Mouse (Mus musculus) neural tube, embryonic 11.5 days (tissue): ENCODE data around the gene Hist1h4d. TPM values are rescaled to one million over a fixed set of nuclear protein-coding genes. Genes with fewer than 3 reads are reported as not detected.
"Not testable (repeated sequence)": the region's sequence is repeated elsewhere in the genome, so short reads cannot be mapped to it uniquely, and the experiment has no call there.

Source experiments
- ATAC-seq: fragments of 200-750 bp; cut with Nextera tagmentation; 2 replicates; pipeline ENCODE4 v1.8.0; 2017; ENCODE audit warnings: moderate number of reproducible peaks, mild to moderate bottlenecking, moderate TSS enrichment, moderate library complexity; ENCODE audit not compliant: insufficient read depth, low FRiP score, low TSS enrichment
- DNase-seq: peaks from one replicate; pipeline ENCODE4 v3.0.0-alpha.2; 2015; ENCODE audit warnings: low spot score
- H3K27ac ChIP-seq: fragments of 300-500 bp; sonication (generic); 2 replicates; pipeline ENCODE4 v1.5.1; 2014; ENCODE audit warnings: low read depth, mild to moderate bottlenecking, low read length
- H3K27me3 ChIP-seq: fragments of 300-500 bp; sonication (generic); 2 replicates; pipeline ENCODE4 v1.6.1; 2014; ENCODE audit warnings: mild to moderate bottlenecking, low read length, mixed read lengths; ENCODE audit not compliant: control insufficient read depth, insufficient read depth
- H3K36me3 ChIP-seq: fragments of 300-500 bp; sonication (generic); 2 replicates; pipeline ENCODE4 v1.6.1; 2014; ENCODE audit warnings: mild to moderate bottlenecking, low read length, moderate library complexity, mixed read lengths; ENCODE audit not compliant: control insufficient read depth, insufficient read depth
- H3K4me1 ChIP-seq: fragments of 300-500 bp; sonication (generic); 2 replicates; pipeline ENCODE4 v1.6.1; 2014; ENCODE audit warnings: low read length, mixed read lengths; ENCODE audit not compliant: control insufficient read depth, insufficient read depth
- H3K4me2 ChIP-seq: fragments of 300-500 bp; sonication (generic); 2 replicates; pipeline ENCODE4 v1.6.1; 2014; ENCODE audit warnings: low read depth, mild to moderate bottlenecking, moderate library complexity
- H3K4me3 ChIP-seq: fragments of 300-500 bp; sonication (generic); 2 replicates; pipeline ENCODE4 v1.5.1; 2014; ENCODE audit warnings: low read depth, low read length
- H3K9ac ChIP-seq: fragments of 300-500 bp; sonication (generic); 2 replicates; pipeline ENCODE4 v1.6.1; 2014; ENCODE audit warnings: mild to moderate bottlenecking, low read length
- H3K9me3 ChIP-seq: fragments of 300-500 bp; sonication (generic); 2 replicates; pipeline ENCODE4 v1.6.1; 2016; ENCODE audit warnings: low read length; ENCODE audit not compliant: control insufficient read depth
- WGBS: fragments of 180-500 bp; shearing (Covaris S2); extraction: QIAGEN DNeasy Blood & Tissue Kit; methylation state at CpG from one replicate; pipeline ENCODE4 v1.1.7; 2014; 5-methylcytosine and 5-hydroxymethylcytosine counted together
- microRNA-seq: library from miRNA; unstranded; fragments of <30 nt; microRNA quantifications from one replicate; pipeline ENCODE4, GENCODE M21; 2016
- polyA plus RNA-seq: library from polyadenylated mRNA; unstranded; fragments of >200 nt; fragmentation: Nextera tagmentation; extraction: Ambion mirVana; gene quantifications from 2 replicates; pipeline ENCODE4 v1.2.1, GENCODE M21; 2014

The Hist1h4d gene
- polyA plus RNA-seq, 1 experiment from 2014 or later, result 89.4 TPM

GRCm38 (mm10) chr13:23620056-23620732 is 38.8 kb downstream of the Hist1h4d start:
- ATAC-seq (no peak), DNase-seq (no peak)
- WGBS, result 52% methylated on average over 12 of the region's 12 CpGs
- no peaks in the 10 kb centered on the region for H3K4me1 ChIP-seq
- peak overlapping the region; percentile 64 for H3K9ac ChIP-seq
- H3K9me3 ChIP-seq, result no peaks in the 10 kb centered on the region
- peak overlapping the region; percentile 69 for H3K4me3 ChIP-seq
- peak overlapping the region; percentile 98 for H3K4me2 ChIP-seq
- H3K27ac ChIP-seq, result peak overlapping the region; percentile 96; the same call in 1 of the 2 replicates
- H3K27me3 ChIP-seq, result no peaks in the 10 kb centered on the region
- H3K36me3 ChIP-seq, result no peaks in the 10 kb centered on the region

DNA sequence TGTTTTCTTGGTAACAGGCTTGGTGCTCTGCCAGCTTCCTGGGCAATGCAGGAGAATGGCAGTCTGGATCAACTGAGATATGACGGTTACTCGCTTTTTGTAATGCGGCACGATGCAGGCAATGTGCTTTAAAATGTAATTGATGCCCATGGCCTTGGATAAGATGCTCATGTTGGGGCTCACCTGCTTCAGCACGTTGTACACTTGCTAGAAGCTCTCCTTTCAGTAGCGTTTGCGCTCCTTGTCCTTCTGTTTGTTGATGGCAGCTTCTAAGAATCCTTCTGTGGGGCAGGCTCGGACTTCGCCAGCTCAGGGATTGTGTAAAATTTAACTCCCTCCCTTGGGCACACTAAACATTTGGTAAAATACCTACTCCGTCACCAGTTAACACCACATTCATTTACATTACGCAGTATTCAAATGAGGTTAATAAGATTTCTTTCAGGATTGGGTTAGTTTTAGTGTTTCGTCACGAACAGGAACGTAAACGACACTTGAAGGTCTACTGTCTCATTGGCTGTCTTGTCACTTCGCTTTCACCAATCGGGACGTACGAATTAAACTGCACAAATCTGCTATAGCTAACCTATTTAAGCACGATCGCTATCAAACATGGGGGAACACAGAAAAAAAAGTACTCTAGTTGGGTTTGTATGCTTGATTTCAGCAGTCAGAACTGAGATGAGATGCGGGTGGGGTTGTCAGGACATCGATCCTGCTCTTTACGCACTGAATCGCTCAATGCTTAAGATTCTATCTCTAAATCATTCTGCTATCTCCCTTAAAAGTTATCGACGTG is 39.5 kb downstream of the Hist1h4d start, which contains the start of gene Hist1h2be:
Gene Hist1h2be, minus strand, starts transcription at position 392 of the 799 bp plus-strand sequence.
- no peaks in the 10 kb centered on the region for H3K27me3 ChIP-seq
- peak; percentile 60 for ATAC-seq
- H3K9ac ChIP-seq, result peak within 1 kb of the TSS; percentile 94
- peak within 1 kb of the TSS; percentile 98 for H3K4me2 ChIP-seq
- H3K9me3 ChIP-seq, result no peaks in the 10 kb centered on the region
- peak within 1 kb of the TSS; percentile 96 for H3K27ac ChIP-seq
- H3K4me1 ChIP-seq, result no peaks in the 10 kb centered on the region
- DNase-seq, result peak; percentile 77
- H3K36me3 ChIP-seq, result no peaks in the 10 kb centered on the region
- H3K4me3 ChIP-seq, result peak within 1 kb of the TSS; percentile 69
- 2% methylated on average over 27 of the region's 27 CpGs for WGBS

GRCm38 (mm10) chr13:23621532-23622174 is 40.3 kb downstream of the Hist1h4d start:
- ATAC-seq (peak; percentile 78), DNase-seq (peak; percentile 78)
- WGBS, result under 1% methylated on average over 18 of the region's 18 CpGs
- H3K36me3 ChIP-seq, result no peaks in the 10 kb centered on the region
- H3K4me3 ChIP-seq, result peak overlapping the region; percentile 69
- H3K4me2 ChIP-seq, result peak overlapping the region; percentile 98
- H3K4me1 ChIP-seq, result no peaks in the 10 kb centered on the region
- no peaks in the 10 kb centered on the region for H3K9me3 ChIP-seq
- H3K9ac ChIP-seq, result peak overlapping the region; percentile 94
- peak overlapping the region; percentile 96 for H3K27ac ChIP-seq
- H3K27me3 ChIP-seq, result no peaks in the 10 kb centered on the region

DNA sequence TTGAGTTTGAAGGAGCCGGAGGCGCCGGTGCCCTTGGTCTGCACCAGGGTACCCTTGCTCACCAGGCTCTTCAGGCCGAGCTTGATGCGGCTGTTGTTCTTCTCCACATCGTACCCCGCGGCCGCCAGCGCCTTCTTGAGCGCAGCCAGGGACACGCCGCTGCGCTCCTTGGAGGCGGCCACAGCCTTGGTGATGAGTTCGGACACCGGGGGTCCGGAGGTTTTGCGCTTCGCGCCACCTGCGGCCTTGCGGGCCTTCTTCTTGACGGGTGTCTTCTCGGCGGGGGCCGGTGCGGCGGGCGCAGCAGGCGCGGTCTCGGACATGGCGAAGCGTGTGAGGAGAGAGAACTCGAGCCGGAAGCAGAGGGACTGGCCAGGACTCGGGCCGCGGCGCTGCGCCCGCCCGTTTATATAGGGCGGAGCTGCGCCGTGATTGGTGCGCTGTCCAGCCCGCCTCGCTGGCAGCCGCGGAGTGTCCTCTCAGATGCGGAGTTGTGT is 40.8 kb downstream of the Hist1h4d start, which contains the start of gene Hist1h1e:
Gene Hist1h1e, minus strand, starts transcription at position 384 of the 497 bp plus-strand sequence.
- H3K9ac ChIP-seq, result peak within 1 kb of the TSS; percentile 94
- peak; percentile 94 for DNase-seq
- WGBS, result under 1% methylated on average over 43 of the region's 53 CpGs
- H3K27me3 ChIP-seq, H3K9me3 ChIP-seq, H3K36me3 ChIP-seq, H3K4me1 ChIP-seq: not testable (repeated sequence)
- peak within 1 kb of the TSS; percentile 96 for H3K27ac ChIP-seq
- peak within 1 kb of the TSS; percentile 69 for H3K4me3 ChIP-seq
- H3K4me2 ChIP-seq, result peak within 1 kb of the TSS; percentile 98
- peak; percentile 97 for ATAC-seq

GRCm38 (mm10) chr13:23622861-23623450 is 41.6 kb downstream of the Hist1h4d start:
- no peaks in the 10 kb centered on the region for H3K27me3 ChIP-seq
- ATAC-seq (no peak), DNase-seq (no peak)
- peak overlapping the region; percentile 96 for H3K27ac ChIP-seq
- 32% methylated on average over 7 of the region's 7 CpGs for WGBS
- H3K4me1 ChIP-seq, result no peaks in the 10 kb centered on the region
- no peaks in the 10 kb centered on the region for H3K9me3 ChIP-seq
- H3K4me2 ChIP-seq, result peak overlapping the region; percentile 98
- no peaks in the 10 kb centered on the region for H3K36me3 ChIP-seq
- H3K9ac ChIP-seq, result peak overlapping the region; percentile 94
- peak overlapping the region; percentile 69 for H3K4me3 ChIP-seq

- no peak for DNase-seq
- H3K4me1 ChIP-seq, result no peaks in the 10 kb centered on the region
- no peaks in the 10 kb centered on the region for H3K27me3 ChIP-seq
- no peak overlapping the region for H3K4me2 ChIP-seq
- ATAC-seq, result no peak
- no peak overlapping the region for H3K4me3 ChIP-seq
- WGBS, result 33% methylated on average over 1 of the region's 1 CpGs
- H3K36me3 ChIP-seq, result no peaks in the 10 kb centered on the region
- no peak overlapping the region for H3K9ac ChIP-seq
- H3K9me3 ChIP-seq, result no peaks in the 10 kb centered on the region
- H3K27ac ChIP-seq, result no peak overlapping the region
Observed at GRCm38 (mm10) chr13:23630653-23631052, 49.3 kb downstream of the Hist1h4d start.

Small RNA genes lying within 50 kb of the gene (microRNA-seq; reads per million reads assigned to microRNA genes)
- not detected for gene Gm44297
- gene Gm44359, result not detected
- gene Gm44394, result not detected

Other genes with a start within 250 kb of the Hist1h4d start
- 62.0 and 62.7 TPM in 2 replicates for gene Zfp322a, start 212.4 kb upstream of the Hist1h4d start, polyA plus RNA-seq
- 13.3 and 13.7 TPM in 2 replicates for gene Abt1, start 157.7 kb upstream of the Hist1h4d start, polyA plus RNA-seq
- 0.16 TPM in 1 of 2 replicates, not detected in the other for gene Btn1a1, start 115.7 kb upstream of the Hist1h4d start, polyA plus RNA-seq
- gene Btn2a2, start 92.7 kb upstream of the Hist1h4d start, polyA plus RNA-seq, result 0.65 and 0.81 TPM in 2 replicates
- 3.4 and 6.8 TPM in 2 replicates for gene Hist1h4h, start 50.5 kb upstream of the Hist1h4d start, polyA plus RNA-seq
- gene Hist1h2af, start 47.7 kb upstream of the Hist1h4d start, polyA plus RNA-seq, result 1.6 and 2.1 TPM in 2 replicates
- 3.3 and 4.3 TPM in 2 replicates for gene Hist1h3g, start 46.2 kb upstream of the Hist1h4d start, polyA plus RNA-seq
- 0.82 and 1.3 TPM in 2 replicates for gene Hist1h2bh, start 38.2 kb upstream of the Hist1h4d start, polyA plus RNA-seq
- 0.51 and 1.4 TPM in 2 replicates for gene Hist1h3f, start 37.5 kb upstream of the Hist1h4d start, polyA plus RNA-seq
- 0.94 and 1.5 TPM in 2 replicates for gene Hist1h4f, start 29.9 kb upstream of the Hist1h4d start, polyA plus RNA-seq
- 0.58 TPM in 2 replicates for gene Hist1h1d, start 28.3 kb upstream of the Hist1h4d start, polyA plus RNA-seq
- 6.4 and 6.9 TPM in 2 replicates for gene Hist1h3e, start 19.2 kb upstream of the Hist1h4d start, polyA plus RNA-seq
- 61.5 and 64.3 TPM in 2 replicates for gene Hist1h2ae, start 10.4 kb upstream of the Hist1h4d start, polyA plus RNA-seq
- gene Hist1h2bg, start 10.2 kb upstream of the Hist1h4d start, polyA plus RNA-seq, result 6.9 and 10.2 TPM in 2 replicates
- 3.4 and 4.1 TPM in 2 replicates for gene Hist1h2bf, start 7.4 kb upstream of the Hist1h4d start, polyA plus RNA-seq
- gene Hist1h2ad, start 7.2 kb upstream of the Hist1h4d start, polyA plus RNA-seq, result 0.90 and 4.0 TPM in 2 replicates
- 8.1 and 10.4 TPM in 2 replicates for gene Hist1h3d, start 5.8 kb upstream of the Hist1h4d start, polyA plus RNA-seq
- 1.7 and 1.8 TPM in 2 replicates for gene Hist1h2be, start 39.5 kb downstream of the Hist1h4d start, polyA plus RNA-seq
- gene Hist1h1e, start 41.0 kb downstream of the Hist1h4d start, polyA plus RNA-seq, result 16.3 and 18.2 TPM in 2 replicates
- gene Hist1h2ac, start 102.3 kb downstream of the Hist1h4d start, polyA plus RNA-seq, result 0.92 and 0.97 TPM in 2 replicates
- gene Hist1h2bc, start 102.6 kb downstream of the Hist1h4d start, polyA plus RNA-seq, result 21.3 and 22.2 TPM in 2 replicates
- gene Hist1h1t, start 114.2 kb downstream of the Hist1h4d start, polyA plus RNA-seq, result not detected in 2 replicates
- 4.1 and 5.2 TPM in 2 replicates for gene Hist1h4c, start 116.9 kb downstream of the Hist1h4d start, polyA plus RNA-seq
- 3.2 and 3.3 TPM in 2 replicates for gene Hfe, start 129.3 kb downstream of the Hist1h4d start, polyA plus RNA-seq
- 12.2 and 15.3 TPM in 2 replicates for gene Hist1h1c, start 157.2 kb downstream of the Hist1h4d start, polyA plus RNA-seq
- 8.3 and 10.6 TPM in 2 replicates for gene Hist1h3c, start 164.0 kb downstream of the Hist1h4d start, polyA plus RNA-seq
- 2.4 and 2.9 TPM in 2 replicates for gene Hist1h2bb, start 165.1 kb downstream of the Hist1h4d start, polyA plus RNA-seq
- gene Hist1h2ab, start 169.5 kb downstream of the Hist1h4d start, polyA plus RNA-seq, result 33.1 and 47.3 TPM in 2 replicates
- gene Hist1h3b, start 170.7 kb downstream of the Hist1h4d start, polyA plus RNA-seq, result 6.2 and 8.4 TPM in 2 replicates
- 4.3 and 9.0 TPM in 2 replicates for gene Hist1h4b, start 175.4 kb downstream of the Hist1h4d start, polyA plus RNA-seq
- gene Hist1h4a, start 179.6 kb downstream of the Hist1h4d start, polyA plus RNA-seq, result not detected in 2 replicates
- 2.3 and 4.3 TPM in 2 replicates for gene Hist1h3a, start 180.8 kb downstream of the Hist1h4d start, polyA plus RNA-seq
- 1.1 and 3.6 TPM in 2 replicates for gene Hist1h1a, start 182.1 kb downstream of the Hist1h4d start, polyA plus RNA-seq
- gene Trim38, start 188.3 kb downstream of the Hist1h4d start, polyA plus RNA-seq, result not detected in 2 replicates
- not detected in 2 replicates for gene Slc17a2, start 225.4 kb downstream of the Hist1h4d start, polyA plus RNA-seq